Mouse (Mus musculus): ENCODE measurements at regions not wholly inside any gene's neighbourhood (a gene's known extent, or its start where the extent isn't known, plus 50 kb on each side); places are given as distances from the start of the nearest gene placed in this dataset.
"Not testable (repeated sequence)": the region's sequence is repeated elsewhere in the genome, so short reads cannot be mapped to it uniquely, and the experiment has no call there.

- Histone ChIP-seq H3K4me1 (replicated peaks; ENCODE audit: control insufficient read depth, insufficient read depth, low read length) (no peaks in the 10 kb centered on the region), H3K4me2 (replicated peaks; ENCODE audit: low read depth, low read length) (no peak overlapping the region), H3K36me3 (ENCODE audit: control insufficient read depth, insufficient read depth, low read length) (no peaks in the 10 kb centered on the region), H3K27me3 (ENCODE audit: control insufficient read depth, insufficient read depth, low read length) (no peaks in the 10 kb centered on the region), H3K9ac (ENCODE audit: low read depth, low read length) (no peak overlapping the region), H3K27ac (ENCODE audit: low read depth, low read length) (no peak overlapping the region), H3K4me3 (ENCODE audit: low read depth, low read length) (no peak overlapping the region), H3K9me3 (ENCODE audit: control insufficient read depth, low read length) (no peaks in the 10 kb centered on the region)
- no peak for DNase-seq (ENCODE audit: low spot score)
- WGBS: 75% methylated on average over 2 of the region's 2 CpGs
- no peak for ATAC-seq (ENCODE audit: low FRiP score)
These were observed 184.0 kb downstream of the Frk start for GRCm38 (mm10) chr10:34667203-34667602.

DNA sequence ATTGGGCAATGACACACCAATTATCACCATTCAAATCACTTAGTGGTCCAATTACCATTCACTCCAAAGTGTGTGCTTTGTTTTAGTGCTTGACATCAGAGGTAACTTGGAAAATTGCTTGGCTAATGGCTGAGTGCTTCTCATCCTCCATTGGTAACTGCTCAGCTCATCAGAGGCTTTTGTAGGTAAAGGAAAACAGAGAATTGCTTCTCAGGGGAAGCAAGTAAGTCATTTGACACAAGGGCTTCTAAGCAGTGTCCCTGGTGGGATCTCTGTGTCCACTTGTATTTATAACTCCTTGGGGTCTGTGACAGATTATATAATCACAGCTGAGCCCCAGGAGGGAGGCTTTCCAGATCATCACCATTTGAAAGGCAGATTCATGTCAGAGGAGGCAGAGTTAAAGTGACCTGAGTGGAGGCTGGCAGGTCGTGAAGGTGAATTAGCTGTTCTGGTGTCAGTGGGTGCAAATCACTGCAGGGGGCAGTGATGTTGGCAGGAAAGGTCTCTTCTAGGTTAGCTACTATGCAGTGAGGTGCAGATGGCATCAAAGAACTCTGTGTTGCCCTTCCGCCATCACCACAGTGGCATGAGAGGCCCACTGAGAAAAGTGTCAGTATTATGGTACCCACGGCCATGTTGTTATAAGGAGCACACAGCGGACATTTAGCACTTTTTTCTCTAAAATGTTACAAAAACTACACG lies 184.7 kb downstream of the Frk start:
- H3K9me3 ChIP-seq (ENCODE audit: control insufficient read depth, low read length): no peaks in the 10 kb centered on the region
- H3K4me1 ChIP-seq (replicated peaks; ENCODE audit: control insufficient read depth, insufficient read depth, low read length): no peaks in the 10 kb centered on the region
- no peak overlapping the region for H3K4me3 ChIP-seq (ENCODE audit: low read depth, low read length)
- no peaks in the 10 kb centered on the region for H3K36me3 ChIP-seq (ENCODE audit: control insufficient read depth, insufficient read depth, low read length)
- H3K27me3 ChIP-seq (ENCODE audit: control insufficient read depth, insufficient read depth, low read length): no peaks in the 10 kb centered on the region
- no peak overlapping the region for H3K27ac ChIP-seq (ENCODE audit: low read depth, low read length)
- WGBS: 60% methylated on average over 5 of the region's 5 CpGs
- no peak overlapping the region for H3K4me2 ChIP-seq (replicated peaks; ENCODE audit: low read depth, low read length)
- no peak for DNase-seq (ENCODE audit: low spot score)
- no peak overlapping the region for H3K9ac ChIP-seq (ENCODE audit: low read depth, low read length)
- peak; percentile 50; the same call in 1 of the 2 replicates for ATAC-seq (ENCODE audit: low FRiP score)

DNA sequence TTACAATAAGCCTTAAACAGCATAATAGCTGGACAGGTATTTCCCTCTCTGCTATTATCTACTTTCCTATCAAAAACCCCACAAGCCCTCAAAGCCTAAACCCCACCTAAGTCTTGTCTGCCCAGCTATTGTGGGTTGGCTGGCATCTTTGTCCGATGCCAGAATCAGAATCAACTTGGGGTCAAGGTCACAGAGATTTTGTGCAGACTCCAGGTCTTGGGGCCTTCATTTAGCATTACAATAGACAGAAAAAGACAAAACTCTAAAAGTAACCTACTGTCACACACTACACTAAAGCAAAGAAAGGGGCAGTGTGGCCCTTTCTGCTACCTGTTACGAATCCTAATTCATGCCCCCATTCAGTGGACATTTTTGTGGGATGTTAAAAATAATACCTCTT lies 188.6 kb downstream of the Frk start:
- no peaks in the 10 kb centered on the region for H3K9me3 ChIP-seq (ENCODE audit: control insufficient read depth, low read length)
- 79% methylated on average over 2 of the region's 2 CpGs for WGBS
- no peak for ATAC-seq (ENCODE audit: low FRiP score)

GRCm38 (mm10) chr10:34699414-34699813 lies 216.2 kb downstream of the Frk start:
- ATAC-seq (ENCODE audit: low FRiP score); H3K4me1 ChIP-seq (replicated peaks; ENCODE audit: control insufficient read depth, insufficient read depth, low read length); H3K27ac ChIP-seq (ENCODE audit: low read depth, low read length); H3K27me3 ChIP-seq (ENCODE audit: control insufficient read depth, insufficient read depth, low read length); H3K9me3 ChIP-seq (ENCODE audit: control insufficient read depth, low read length); H3K4me2 ChIP-seq (replicated peaks; ENCODE audit: low read depth, low read length); H3K4me3 ChIP-seq (ENCODE audit: low read depth, low read length); DNase-seq (ENCODE audit: low spot score); H3K36me3 ChIP-seq (ENCODE audit: control insufficient read depth, insufficient read depth, low read length); H3K9ac ChIP-seq (ENCODE audit: low read depth, low read length): not testable (repeated sequence)
- 79% methylated on average over 9 of the region's 9 CpGs for WGBS

More for the DNA sequence above, 188.6 kb downstream of the Frk start:
- Histone ChIP-seq H3K4me1 (replicated peaks; ENCODE audit: control insufficient read depth, insufficient read depth, low read length) (no peaks in the 10 kb centered on the region), H3K4me3 (ENCODE audit: low read depth, low read length) (no peak overlapping the region), H3K27ac (ENCODE audit: low read depth, low read length) (no peak overlapping the region), H3K36me3 (ENCODE audit: control insufficient read depth, insufficient read depth, low read length) (no peaks in the 10 kb centered on the region), H3K9ac (ENCODE audit: low read depth, low read length) (no peak overlapping the region), H3K27me3 (ENCODE audit: control insufficient read depth, insufficient read depth, low read length) (no peaks in the 10 kb centered on the region), H3K4me2 (replicated peaks; ENCODE audit: low read depth, low read length) (no peak overlapping the region)
- no peak for DNase-seq (ENCODE audit: low spot score)

DNA sequence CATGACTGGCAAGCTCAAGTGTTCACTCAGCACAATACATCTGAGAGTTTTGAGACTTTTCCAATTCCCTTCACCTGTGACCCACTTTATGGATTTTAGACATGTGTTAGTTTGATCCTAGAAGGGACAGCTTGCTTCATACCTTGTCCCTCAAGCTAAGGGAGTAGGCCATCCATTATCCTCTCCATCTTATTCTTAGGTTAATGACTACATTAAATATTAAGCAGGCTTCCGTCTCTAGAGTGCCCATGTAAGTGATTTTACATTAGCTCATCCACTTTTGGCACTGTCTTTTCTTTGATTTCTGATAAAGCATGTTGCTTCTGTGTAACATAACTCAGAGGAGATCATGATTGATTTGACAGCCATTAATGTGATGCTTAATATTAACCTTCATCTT lies 218.8 kb downstream of the Frk start:
- no peaks in the 10 kb centered on the region for H3K9me3 ChIP-seq (ENCODE audit: control insufficient read depth, low read length)
- no peak overlapping the region for H3K9ac ChIP-seq (ENCODE audit: low read depth, low read length)
- ATAC-seq (ENCODE audit: low FRiP score): no peak
- no peak overlapping the region for H3K4me3 ChIP-seq (ENCODE audit: low read depth, low read length)
- no peaks in the 10 kb centered on the region for H3K36me3 ChIP-seq (ENCODE audit: control insufficient read depth, insufficient read depth, low read length)
- no peaks in the 10 kb centered on the region for H3K4me1 ChIP-seq (replicated peaks; ENCODE audit: control insufficient read depth, insufficient read depth, low read length)
- H3K4me2 ChIP-seq (replicated peaks; ENCODE audit: low read depth, low read length): no peak overlapping the region
- H3K27ac ChIP-seq (ENCODE audit: low read depth, low read length): no peak overlapping the region
- DNase-seq (ENCODE audit: low spot score): no peak
- no peaks in the 10 kb centered on the region for H3K27me3 ChIP-seq (ENCODE audit: control insufficient read depth, insufficient read depth, low read length)
- 88% methylated on average over 1 of the region's 1 CpGs for WGBS

DNA sequence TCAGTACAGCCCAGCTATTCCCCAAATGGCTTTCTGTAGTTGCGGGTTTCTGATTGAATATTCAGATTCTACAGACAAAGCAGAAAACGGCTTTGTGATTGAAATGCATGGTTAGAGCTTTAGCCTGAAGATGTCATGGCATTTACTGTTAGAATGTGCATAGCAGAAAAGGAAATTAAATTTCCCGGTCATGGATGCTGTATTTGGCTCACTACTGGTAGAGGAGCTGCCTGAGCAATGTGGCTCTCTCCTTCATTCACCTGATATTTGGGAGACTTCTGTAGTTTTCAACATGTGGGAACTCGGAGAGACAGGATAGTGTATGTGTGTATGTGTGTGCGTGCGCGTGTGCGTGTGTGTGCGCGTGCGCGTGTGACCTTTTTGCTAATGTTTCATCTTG lies 222.2 kb downstream of the Frk start:
- Histone ChIP-seq H3K9ac (ENCODE audit: low read depth, low read length) (no peak overlapping the region), H3K4me2 (replicated peaks; ENCODE audit: low read depth, low read length) (no peak overlapping the region), H3K4me1 (replicated peaks; ENCODE audit: control insufficient read depth, insufficient read depth, low read length) (no peaks in the 10 kb centered on the region), H3K36me3 (ENCODE audit: control insufficient read depth, insufficient read depth, low read length) (no peaks in the 10 kb centered on the region), H3K4me3 (ENCODE audit: low read depth, low read length) (no peak overlapping the region), H3K9me3 (ENCODE audit: control insufficient read depth, low read length) (no peaks in the 10 kb centered on the region), H3K27ac (ENCODE audit: low read depth, low read length) (no peak overlapping the region), H3K27me3 (ENCODE audit: control insufficient read depth, insufficient read depth, low read length) (no peaks in the 10 kb centered on the region)
- 92% methylated on average over 12 of the region's 12 CpGs for WGBS
- DNase-seq (ENCODE audit: low spot score) (no peak), ATAC-seq (ENCODE audit: low FRiP score) (no peak)

- no peaks in the 10 kb centered on the region for H3K36me3 ChIP-seq (ENCODE audit: control insufficient read depth, insufficient read depth, low read length)
- H3K9ac ChIP-seq (ENCODE audit: low read depth, low read length): no peak overlapping the region
- H3K4me1 ChIP-seq (replicated peaks; ENCODE audit: control insufficient read depth, insufficient read depth, low read length): no peaks in the 10 kb centered on the region
- H3K9me3 ChIP-seq (ENCODE audit: control insufficient read depth, low read length): no peaks in the 10 kb centered on the region
- H3K4me3 ChIP-seq (ENCODE audit: low read depth, low read length): no peak overlapping the region
- H3K4me2 ChIP-seq (replicated peaks; ENCODE audit: low read depth, low read length): no peak overlapping the region
- WGBS: 76% methylated on average over 2 of the region's 2 CpGs
- DNase-seq (ENCODE audit: low spot score) (no peak), ATAC-seq (ENCODE audit: low FRiP score) (no peak)
- H3K27me3 ChIP-seq (ENCODE audit: control insufficient read depth, insufficient read depth, low read length): no peaks in the 10 kb centered on the region
- no peak overlapping the region for H3K27ac ChIP-seq (ENCODE audit: low read depth, low read length)
These were observed 248.1 kb downstream of the Frk start for GRCm38 (mm10) chr10:34731249-34731648.

GRCm38 (mm10) chr10:34762426-34762825 lies 279.2 kb downstream of the Frk start:
- Histone ChIP-seq H3K27ac (ENCODE audit: low read depth, low read length) (no peak overlapping the region), H3K4me2 (replicated peaks; ENCODE audit: low read depth, low read length) (no peak overlapping the region), H3K9ac (ENCODE audit: low read depth, low read length) (no peak overlapping the region), H3K9me3 (ENCODE audit: control insufficient read depth, low read length) (no peaks in the 10 kb centered on the region), H3K36me3 (ENCODE audit: control insufficient read depth, insufficient read depth, low read length) (no peaks in the 10 kb centered on the region), H3K27me3 (ENCODE audit: control insufficient read depth, insufficient read depth, low read length) (no peaks in the 10 kb centered on the region), H3K4me3 (ENCODE audit: low read depth, low read length) (no peak overlapping the region), H3K4me1 (replicated peaks; ENCODE audit: control insufficient read depth, insufficient read depth, low read length) (no peaks in the 10 kb centered on the region)
- ATAC-seq (ENCODE audit: low FRiP score) (peak; percentile 59), DNase-seq (ENCODE audit: low spot score) (no peak)

DNA sequence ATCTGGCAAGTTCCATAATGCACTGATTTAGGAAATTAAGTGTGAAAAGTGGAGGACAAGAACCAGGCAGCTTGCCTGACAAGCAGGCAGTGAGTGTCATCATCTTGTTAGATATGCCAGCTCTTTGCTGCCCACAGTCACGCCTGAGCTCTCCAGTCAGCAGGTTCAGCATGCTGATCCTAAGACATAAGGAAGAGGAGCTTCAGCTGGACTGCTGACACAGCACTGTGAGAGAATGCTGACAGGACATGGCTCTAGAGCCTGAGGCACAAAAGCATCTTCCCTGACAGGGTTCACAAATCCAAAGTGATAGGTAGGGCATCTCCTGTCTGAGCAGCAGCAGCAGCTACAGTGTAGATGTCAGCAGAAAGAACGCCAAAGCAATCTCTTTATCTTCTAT lies 308.9 kb downstream of the Frk start:
- Histone ChIP-seq H3K27ac (ENCODE audit: low read depth, low read length) (no peak overlapping the region), H3K36me3 (ENCODE audit: control insufficient read depth, insufficient read depth, low read length) (no peaks in the 10 kb centered on the region), H3K4me1 (replicated peaks; ENCODE audit: control insufficient read depth, insufficient read depth, low read length) (no peaks in the 10 kb centered on the region), H3K9ac (ENCODE audit: low read depth, low read length) (no peak overlapping the region), H3K4me3 (ENCODE audit: low read depth, low read length) (no peak overlapping the region), H3K27me3 (ENCODE audit: control insufficient read depth, insufficient read depth, low read length) (no peaks in the 10 kb centered on the region), H3K9me3 (ENCODE audit: control insufficient read depth, low read length) (no peaks in the 10 kb centered on the region), H3K4me2 (replicated peaks; ENCODE audit: low read depth, low read length) (no peak overlapping the region)
- WGBS: 58% methylated on average over 2 of the region's 2 CpGs
- ATAC-seq (ENCODE audit: low FRiP score): no peak
- no peak for DNase-seq (ENCODE audit: low spot score)

Measured in hindbrain, embryonic 11.5 days (tissue).